Mouse (Mus musculus): ENCODE data around the gene Plcd3. TPM values are rescaled to one million over a fixed set of nuclear protein-coding genes. Genes with fewer than 3 reads are reported as not detected.

The Plcd3 gene
- polyA plus RNA-seq, 1 experiment from 2014 or later, result 1.0 TPM

DNA sequence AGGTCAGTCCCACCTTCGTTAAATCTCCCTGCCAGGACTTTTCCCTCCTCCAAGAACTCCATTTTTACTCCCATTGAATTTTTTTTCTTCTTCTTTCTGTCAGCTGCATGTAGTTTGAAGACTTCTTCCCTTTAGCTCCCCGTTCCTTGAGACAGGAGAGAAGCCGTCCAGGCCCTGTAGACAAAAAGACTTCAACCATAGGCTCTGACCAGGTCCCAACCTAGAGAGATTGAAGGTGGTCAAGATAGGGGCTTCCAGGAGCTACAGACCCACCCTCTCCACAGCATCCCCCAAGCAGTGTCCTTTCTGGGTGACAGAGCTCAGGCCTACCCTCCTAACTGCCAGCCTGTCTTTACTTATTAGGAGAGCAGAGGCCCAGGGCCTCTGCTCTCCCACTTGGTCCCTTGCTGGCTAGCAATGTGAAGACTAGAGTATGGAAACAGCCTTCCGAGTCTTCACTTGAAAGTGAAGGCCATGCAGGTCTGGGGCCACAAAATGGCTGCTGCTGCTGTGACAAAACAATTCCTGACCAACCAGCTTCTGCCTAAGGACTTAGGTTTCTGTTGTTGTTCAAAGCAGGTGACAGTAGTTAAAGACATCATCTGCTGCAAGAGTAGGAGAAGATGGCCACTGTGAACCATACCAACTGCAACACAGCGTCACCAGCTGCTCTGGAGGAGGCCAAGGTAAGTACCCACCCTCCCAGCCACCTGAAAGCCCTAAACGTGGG lies 32.2 kb upstream of the Plcd3 start:
- no peaks in the 10 kb centered on the region for H3K9me3 ChIP-seq (ENCODE audit: low read depth, low read length)
- H3K27me3 ChIP-seq (ENCODE audit: insufficient read depth, low read length), result no peaks in the 10 kb centered on the region
- ATAC-seq (ENCODE audit: insufficient read depth) (peak; percentile 7; the same call in 1 of the 2 replicates), DNase-seq (no peak)
- H3K9ac ChIP-seq, result peak overlapping the region; percentile 52
- WGBS, result 49% methylated on average over 6 of the region's 6 CpGs
- H3K36me3 ChIP-seq (ENCODE audit: insufficient read depth), result 0 out of 2 replicates have a peak, but pooled peaks cover 5% of the 10 kb centered on the region
- peaks cover 15% of the 10 kb centered on the region for H3K4me1 ChIP-seq (ENCODE audit: insufficient read depth)
- TF ChIP-seq CTCF (IDR thresholded peaks at IDR 0.05; ENCODE audit: low read depth), result no peak
- H3K4me2 ChIP-seq, result peak overlapping the region; percentile 65
- H3K4me3 ChIP-seq (ENCODE audit: low read depth, low read length), result peak overlapping the region; percentile 33
- peak overlapping the region; percentile 87 for H3K27ac ChIP-seq (ENCODE audit: low read depth)

DNA sequence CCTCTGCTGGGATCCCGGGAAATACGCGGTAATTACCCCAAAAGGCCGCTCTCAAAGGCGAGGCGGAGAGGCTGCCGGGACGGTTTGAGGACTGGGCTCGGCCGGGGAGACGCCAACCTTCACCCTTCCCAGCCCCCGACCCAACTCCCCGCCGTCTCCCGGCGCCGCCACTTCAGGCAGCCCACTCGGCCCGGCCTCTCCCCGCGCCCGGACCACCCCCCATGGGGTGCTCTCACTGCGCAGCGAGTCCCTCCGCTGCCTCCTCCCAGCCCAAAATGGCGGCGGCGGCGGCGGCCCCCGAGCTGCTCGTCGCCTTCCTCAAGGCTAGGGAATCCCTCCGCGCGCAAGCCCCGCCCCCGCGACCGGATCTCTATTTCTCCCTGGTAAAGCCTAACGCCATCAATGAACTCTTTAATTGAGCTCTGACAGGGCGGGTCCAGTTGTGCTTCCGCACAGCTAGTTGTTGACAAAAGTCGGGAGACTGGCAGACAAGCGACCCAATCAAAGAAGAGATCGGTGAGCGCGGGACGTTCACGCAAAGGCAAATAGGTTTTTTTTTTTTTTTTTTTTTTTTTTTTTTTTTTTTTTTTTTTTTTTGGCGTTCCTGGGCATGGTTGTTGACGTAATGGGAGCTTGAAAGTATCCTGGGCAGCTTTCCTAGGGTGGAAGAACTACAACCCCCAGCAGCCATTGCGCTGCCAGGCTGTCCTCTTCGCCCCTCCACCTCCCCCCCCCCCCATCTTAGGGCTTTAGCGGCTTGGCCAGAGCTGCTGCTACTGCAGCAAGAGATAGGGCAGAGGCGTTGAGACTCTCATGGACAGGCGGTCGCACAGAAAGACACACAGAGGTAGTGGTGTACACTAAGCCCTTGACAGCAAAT lies 31.4 kb upstream of the Plcd3 start:
- H3K4me3 ChIP-seq (ENCODE audit: low read depth, low read length), result peak overlapping the region; percentile 98
- H3K9ac ChIP-seq, result peak overlapping the region; percentile 100
- peaks cover 15% of the 10 kb centered on the region for H3K4me1 ChIP-seq (ENCODE audit: insufficient read depth)
- H3K27ac ChIP-seq (ENCODE audit: low read depth), result peak overlapping the region; percentile 99
- TF ChIP-seq CTCF (IDR thresholded peaks at IDR 0.05; ENCODE audit: low read depth), result no peak
- H3K9me3 ChIP-seq (ENCODE audit: low read depth, low read length), result no peaks in the 10 kb centered on the region
- WGBS, result under 1% methylated on average over 57 of the region's 58 CpGs
- peak; percentile 93 for ATAC-seq (ENCODE audit: insufficient read depth)
- H3K4me2 ChIP-seq, result peak overlapping the region; percentile 70
- no peaks in the 10 kb centered on the region for H3K27me3 ChIP-seq (ENCODE audit: insufficient read depth, low read length)
- no peaks in the 10 kb centered on the region for H3K36me3 ChIP-seq (ENCODE audit: insufficient read depth)
- peak; percentile 100 for DNase-seq

DNA sequence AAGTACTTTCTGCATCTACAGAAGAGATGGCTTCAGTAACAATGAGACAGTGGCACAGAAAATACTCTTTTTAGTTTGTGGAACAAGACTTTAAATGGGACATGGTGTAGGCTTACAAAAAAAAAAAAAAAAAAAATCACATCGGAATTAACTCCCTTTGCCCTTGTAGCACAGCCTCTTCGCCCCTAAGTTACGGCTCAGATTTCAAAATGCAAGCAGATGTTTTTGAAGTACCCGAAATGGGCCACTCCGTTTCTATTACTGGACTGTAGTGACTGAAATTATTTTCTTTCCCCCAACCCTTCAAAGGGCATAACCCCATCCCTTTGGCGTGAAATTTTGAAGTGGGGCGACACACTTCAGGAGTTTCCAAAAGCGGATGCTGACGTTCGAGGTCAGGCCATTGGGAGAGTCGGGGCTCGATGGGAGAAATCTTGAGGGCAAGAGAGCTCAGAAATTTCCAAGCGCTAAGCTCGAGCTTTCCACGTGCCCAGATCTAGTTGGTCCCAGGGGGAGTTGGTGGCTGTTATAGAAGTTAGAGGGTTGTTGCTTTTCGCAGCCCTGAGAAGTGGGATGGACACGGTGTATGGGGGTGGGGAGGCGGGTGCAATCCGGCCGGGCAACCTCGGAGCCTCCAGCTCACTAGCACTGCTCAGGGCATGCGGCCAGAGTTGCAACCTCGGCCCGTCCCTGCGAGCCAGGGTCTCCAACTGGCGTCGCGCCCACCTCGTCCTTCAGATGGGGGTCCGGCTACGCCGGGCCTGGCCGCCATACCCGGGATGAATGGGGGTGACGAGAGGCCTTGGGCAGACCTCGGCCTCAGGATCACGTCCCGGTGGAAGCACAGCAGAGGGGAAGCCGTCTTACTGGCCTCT lies 30.5 kb upstream of the Plcd3 start, which contains the start of gene Hexim2:
Gene Hexim2, plus strand, starts transcription at position 729 of the 875 bp plus-strand sequence.
- Histone ChIP-seq H3K27me3 (ENCODE audit: insufficient read depth, low read length) (no peaks in the 10 kb centered on the region), H3K9me3 (ENCODE audit: low read depth, low read length) (no peaks in the 10 kb centered on the region), H3K27ac (ENCODE audit: low read depth) (peak within 1 kb of the TSS; percentile 99), H3K4me1 (ENCODE audit: insufficient read depth) (peaks cover 15% of the 10 kb centered on the region), H3K9ac (peak within 1 kb of the TSS; percentile 100), H3K36me3 (ENCODE audit: insufficient read depth) (no peaks in the 10 kb centered on the region), H3K4me3 (ENCODE audit: low read depth, low read length) (peak within 1 kb of the TSS; percentile 98), H3K4me2 (peak within 1 kb of the TSS; percentile 70)
- ATAC-seq (ENCODE audit: insufficient read depth) (peak; percentile 55), DNase-seq (peak; percentile 73)
- TF ChIP-seq CTCF (IDR thresholded peaks at IDR 0.05; ENCODE audit: low read depth), result no peak
- WGBS, result under 1% methylated on average over 39 of the region's 39 CpGs

DNA sequence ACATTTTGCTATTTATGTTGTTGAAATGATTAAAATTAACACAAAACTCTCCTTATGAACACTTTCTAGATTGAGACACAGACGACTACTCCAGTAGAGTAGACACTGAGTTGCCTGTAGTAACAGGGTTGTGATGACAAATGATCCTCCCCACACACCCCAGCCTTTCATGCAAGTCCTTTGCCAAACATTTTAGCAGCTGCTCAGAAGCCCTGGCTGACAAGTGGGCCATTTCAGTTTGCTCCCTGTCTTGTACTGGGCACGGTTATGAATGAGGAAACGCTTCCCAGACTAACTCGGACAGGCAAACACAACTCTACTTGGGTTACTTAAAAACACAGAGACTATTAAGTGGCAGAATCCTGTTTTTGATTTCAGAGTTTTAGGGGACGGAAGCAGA lies 18.9 kb upstream of the Plcd3 start:
- no peak overlapping the region for H3K27ac ChIP-seq (ENCODE audit: low read depth)
- no peak overlapping the region for H3K4me3 ChIP-seq (ENCODE audit: low read depth, low read length)
- no peak for TF ChIP-seq CTCF (IDR thresholded peaks at IDR 0.05; ENCODE audit: low read depth)
- H3K27me3 ChIP-seq (ENCODE audit: insufficient read depth, low read length), result no peaks in the 10 kb centered on the region
- WGBS, result 33% methylated on average over 5 of the region's 5 CpGs
- H3K4me1 ChIP-seq (ENCODE audit: insufficient read depth), result no peaks in the 10 kb centered on the region; the same call in none of the 2 replicates
- no peaks in the 10 kb centered on the region for H3K9me3 ChIP-seq (ENCODE audit: low read depth, low read length)
- H3K4me2 ChIP-seq, result no peak overlapping the region
- H3K9ac ChIP-seq, result no peak overlapping the region
- no peaks in the 10 kb centered on the region; the same call in 1 of the 2 replicates for H3K36me3 ChIP-seq (ENCODE audit: insufficient read depth)
- ATAC-seq (ENCODE audit: insufficient read depth) (no peak), DNase-seq (peak; percentile 42)

DNA sequence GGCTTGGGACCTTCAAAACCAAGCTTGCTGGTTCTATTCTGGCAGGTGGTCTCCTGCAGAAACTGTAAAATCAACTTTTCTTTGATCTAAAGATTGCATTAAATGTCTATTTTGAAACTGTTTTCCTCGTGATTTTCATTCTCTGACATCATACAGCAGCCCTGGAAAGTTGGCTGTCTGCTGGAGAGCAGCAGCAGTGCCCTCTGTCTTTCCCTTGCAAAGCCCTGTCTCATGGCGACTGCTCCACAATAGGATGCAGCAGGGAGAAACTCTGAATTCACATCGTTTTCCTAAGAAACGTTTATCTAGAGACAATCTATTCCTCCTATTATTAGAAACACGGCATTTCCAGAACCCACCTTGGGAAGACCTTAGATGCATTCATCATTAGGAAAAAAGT lies 18.2 kb upstream of the Plcd3 start:
- Histone ChIP-seq H3K4me1 (ENCODE audit: insufficient read depth) (peaks cover 2% of the 10 kb centered on the region), H3K4me2 (no peak overlapping the region), H3K4me3 (ENCODE audit: low read depth, low read length) (no peak overlapping the region), H3K27ac (ENCODE audit: low read depth) (no peak overlapping the region), H3K36me3 (ENCODE audit: insufficient read depth) (no peaks in the 10 kb centered on the region; the same call in 1 of the 2 replicates), H3K9ac (no peak overlapping the region), H3K9me3 (ENCODE audit: low read depth, low read length) (no peaks in the 10 kb centered on the region), H3K27me3 (ENCODE audit: insufficient read depth, low read length) (no peaks in the 10 kb centered on the region)
- ATAC-seq (ENCODE audit: insufficient read depth) (no peak), DNase-seq (no peak)
- TF ChIP-seq CTCF (IDR thresholded peaks at IDR 0.05; ENCODE audit: low read depth), result no peak
- WGBS, result 54% methylated on average over 5 of the region's 5 CpGs

DNA sequence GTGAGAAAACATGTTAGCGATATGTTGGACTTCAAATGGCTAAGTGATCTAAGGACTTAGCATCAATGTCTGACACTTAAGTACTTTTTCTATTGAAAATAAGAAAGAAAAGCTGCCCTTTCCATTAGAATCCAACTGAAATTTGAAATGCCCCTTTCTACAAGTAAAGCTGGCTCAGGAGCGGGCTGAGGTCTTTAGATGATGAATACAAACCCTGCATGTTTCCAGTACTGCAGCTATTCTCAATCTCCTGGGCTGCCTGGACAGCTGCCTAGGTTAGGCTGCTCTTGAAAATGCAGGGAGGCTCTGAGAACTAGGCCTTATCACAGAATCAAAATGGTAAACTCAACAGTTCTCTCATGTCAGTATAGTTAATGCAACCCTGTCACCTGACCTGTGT lies 17.4 kb upstream of the Plcd3 start:
- H3K4me1 ChIP-seq (ENCODE audit: insufficient read depth), result peaks cover 4% of the 10 kb centered on the region
- H3K36me3 ChIP-seq (ENCODE audit: insufficient read depth), result no peaks in the 10 kb centered on the region; the same call in 1 of the 2 replicates
- no peak overlapping the region for H3K27ac ChIP-seq (ENCODE audit: low read depth)
- peak overlapping the region; percentile 68 for H3K4me3 ChIP-seq (ENCODE audit: low read depth, low read length)
- 80% methylated on average over 2 of the region's 2 CpGs for WGBS
- TF ChIP-seq CTCF (IDR thresholded peaks at IDR 0.05; ENCODE audit: low read depth), result no peak
- H3K9ac ChIP-seq, result 0 out of 2 replicates have a peak overlapping the region, but pooled peaks have one; percentile 26
- H3K9me3 ChIP-seq (ENCODE audit: low read depth, low read length), result no peaks in the 10 kb centered on the region
- H3K4me2 ChIP-seq, result peak overlapping the region; percentile 96
- H3K27me3 ChIP-seq (ENCODE audit: insufficient read depth, low read length), result no peaks in the 10 kb centered on the region
- ATAC-seq (ENCODE audit: insufficient read depth) (no peak), DNase-seq (no peak)

All from lung, embryonic 14.5 days (tissue).